Mouse (Mus musculus) MEL (cell line): ENCODE results near the gene Gm49353.

Source experiments
- CTCF ChIP-seq, 3 experiments: IDR thresholded peaks in 2 of 3; conservative IDR thresholded peaks in 1 of 3; 2 replicates each; pipeline ENCODE4 v1.5.1; 2011 to 2012; ENCODE audit warnings: low read length in 3 of 3, low read depth in 2 of 3, mild to moderate bottlenecking in 2 of 3, improper control_type of control experiment in 1 of 3, inconsistent platforms in 1 of 3, mixed read lengths in 1 of 3, moderate library complexity in 1 of 3; ENCODE audit not compliant: control insufficient read depth in 1 of 3, insufficient read depth in 1 of 3, poor library complexity in 1 of 3, severe bottlenecking in 1 of 3
- ETS1 ChIP-seq: IDR thresholded peaks from 2 replicates; pipeline ENCODE4 v1.6.1; 2012; ENCODE audit warnings: low read depth, mild to moderate bottlenecking, inconsistent platforms, low read length, improper control_type of control experiment, moderate library complexity
- NELFE ChIP-seq: IDR thresholded peaks from 2 replicates; pipeline ENCODE4 v1.6.1; 2011; ENCODE audit warnings: low read depth, low read length, improper control_type of control experiment
- POLR2A ChIP-seq, 2 experiments: IDR thresholded peaks; 2 replicates each; pipeline ENCODE4 v1.6.1; 2011 to 2012; ENCODE audit warnings: low read length in 2 of 2, mild to moderate bottlenecking in 2 of 2, control low read depth in 1 of 2, improper control_type of control experiment in 1 of 2, low read depth in 1 of 2, moderate library complexity in 1 of 2; ENCODE audit not compliant: control insufficient read depth in 1 of 2, insufficient read depth in 1 of 2, poor library complexity in 1 of 2
- USF2 ChIP-seq, 2 experiments: IDR thresholded peaks; 2 replicates each; pipeline ENCODE4 v1.6.1; 2011 to 2012; ENCODE audit warnings: improper control_type of control experiment in 2 of 2, low read length in 2 of 2, borderline replicate concordance in 1 of 2, inconsistent platforms in 1 of 2, low read depth in 1 of 2, mild to moderate bottlenecking in 1 of 2; ENCODE audit not compliant: insufficient read depth in 1 of 2

GRCm38 (mm10) chr10:29173778-29174177 lies 25.0 kb upstream of the Gm49353 start:
- TF ChIP-seq POLR2A (IDR thresholded peaks at IDR 0.05; ENCODE audit: control insufficient read depth in 1 of 2, insufficient read depth in 1 of 2, low read depth in 1 of 2, low read length in 2 of 2, poor library complexity in 1 of 2) (no peak), CTCF (IDR thresholded peaks at IDR 0.05 in 2 of 3, conservative IDR thresholded peaks at IDR 0.05 in 1 of 3; ENCODE audit: control insufficient read depth in 1 of 3, insufficient read depth in 1 of 3, low read depth in 2 of 3, low read length in 3 of 3, poor library complexity in 1 of 3, severe bottlenecking in 1 of 3) (no peak), NELFE (no peak), ETS1 (no peak), USF2 (IDR thresholded peaks at IDR 0.05; ENCODE audit: borderline replicate concordance in 1 of 2, insufficient read depth in 1 of 2, low read depth in 1 of 2, low read length in 2 of 2) (no peak)
